Mouse (Mus musculus): ENCODE data around the gene Twnk. TPM values are rescaled to one million over a fixed set of nuclear protein-coding genes. Genes with fewer than 3 reads are reported as not detected.

The Twnk gene
- total RNA-seq, 2 experiments from 2014 or later = 32.5 to 32.8 TPM

DNA sequence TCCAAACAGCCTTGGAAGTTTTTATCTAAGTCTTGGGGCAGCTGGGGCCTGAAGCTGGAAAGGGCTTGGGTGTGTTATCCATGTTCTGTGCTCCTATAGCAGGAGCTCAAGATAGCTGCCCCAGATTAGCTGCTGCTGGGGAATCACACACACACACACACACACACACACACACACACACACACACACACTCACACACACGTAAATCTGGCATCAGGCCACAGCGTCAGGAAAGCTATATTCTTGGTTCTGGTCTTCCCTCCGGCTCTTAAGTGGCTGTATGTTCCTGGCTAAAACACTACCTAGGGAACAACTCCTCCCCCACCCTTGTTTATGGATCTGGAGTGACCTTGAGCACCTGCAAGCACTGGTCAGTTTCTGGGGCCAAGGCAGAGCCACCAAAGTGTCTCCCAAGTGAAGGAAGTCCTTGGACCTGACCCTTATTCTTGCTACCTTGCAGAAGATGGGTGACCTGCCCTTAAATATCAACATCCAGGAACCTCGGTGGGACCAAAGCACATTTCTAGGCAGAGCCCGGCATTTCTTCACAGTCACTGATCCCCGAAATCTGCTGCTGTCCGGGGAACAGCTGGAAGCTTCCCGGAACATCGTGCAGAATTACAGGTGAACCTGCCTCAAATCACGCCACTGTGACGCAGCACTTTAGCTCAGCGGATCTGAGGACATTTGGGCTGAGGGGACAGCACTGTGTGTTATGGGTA lies 43.3 kb downstream of the Twnk start:
- DNase-seq = no peak

DNA sequence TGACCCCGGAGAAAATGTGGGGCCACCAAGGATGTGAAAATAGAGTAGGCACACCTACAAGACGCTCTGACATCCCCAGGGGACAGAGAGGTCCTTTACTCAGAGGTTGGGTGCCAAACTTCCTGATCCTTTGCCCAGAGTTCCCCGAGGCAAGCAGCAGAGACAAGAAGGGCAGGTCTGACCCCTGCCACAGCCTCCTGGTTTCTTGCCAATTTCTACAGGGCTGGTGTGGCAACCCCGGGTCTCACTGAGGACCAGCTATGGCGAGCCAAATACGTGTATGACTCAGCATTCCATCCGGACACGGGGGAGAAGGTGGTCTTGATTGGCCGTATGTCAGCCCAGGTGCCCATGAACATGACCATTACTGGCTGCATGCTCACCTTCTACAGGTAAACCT lies 44.1 kb downstream of the Twnk start:
- no peak for DNase-seq

DNA sequence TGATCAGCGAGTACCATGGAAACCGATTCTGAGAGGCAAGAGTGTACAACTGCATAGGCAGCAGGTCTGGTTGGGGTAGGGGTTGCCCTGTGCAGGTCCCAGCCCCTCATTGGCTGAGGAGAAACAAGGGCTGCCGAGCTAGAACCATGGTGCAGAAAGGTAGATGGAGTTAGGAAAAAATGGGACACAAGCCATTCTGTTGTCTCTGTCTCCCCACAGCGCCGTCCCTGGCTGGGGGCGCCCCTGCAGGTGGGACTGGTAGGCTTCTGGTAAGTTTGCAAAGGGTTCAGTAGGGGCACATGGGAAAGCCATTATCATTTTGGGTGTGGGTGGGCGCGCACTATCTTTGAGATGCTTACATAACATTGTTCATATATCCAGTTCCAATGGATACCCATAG lies 48.0 kb downstream of the Twnk start:
- DNase-seq = no peak

DNA sequence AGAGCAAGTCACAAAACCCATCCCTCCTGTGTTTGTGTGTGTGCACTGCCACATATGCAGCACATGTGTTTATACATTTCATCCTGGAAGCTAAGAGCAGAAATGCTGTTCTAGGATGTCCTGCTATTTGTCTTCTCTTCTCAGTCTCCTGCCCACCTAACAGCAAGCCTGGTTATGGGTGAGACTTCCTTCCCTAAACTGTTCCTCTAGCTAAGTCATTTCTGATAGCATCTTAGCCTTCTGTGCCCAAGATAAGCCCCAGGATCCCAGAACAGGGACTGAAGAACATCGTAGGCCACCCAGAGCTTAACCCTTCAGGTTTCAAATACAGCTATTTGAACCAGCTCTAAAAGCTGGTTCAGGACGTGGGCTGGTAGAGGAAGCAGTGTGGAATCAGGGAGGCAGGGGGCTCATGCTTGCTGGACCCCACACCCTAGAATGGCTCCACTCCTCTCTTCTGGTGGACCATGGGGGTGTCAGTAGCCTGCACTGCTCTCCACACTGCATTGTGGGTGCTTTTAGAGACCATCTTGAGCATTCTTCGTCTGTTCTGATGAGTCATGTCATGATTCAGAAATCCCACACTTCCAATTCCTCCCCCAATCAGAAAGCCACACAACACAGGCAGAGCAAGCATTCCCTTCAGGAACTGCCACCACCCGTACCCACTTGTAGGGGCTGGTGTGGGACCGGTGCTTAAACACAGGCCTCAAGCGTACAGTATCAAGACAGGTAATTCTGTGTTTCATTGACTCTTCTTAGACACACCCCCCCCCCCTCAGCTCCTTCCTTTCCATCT lies 49.6 kb downstream of the Twnk start:
- DNase-seq = no peak

DNA sequence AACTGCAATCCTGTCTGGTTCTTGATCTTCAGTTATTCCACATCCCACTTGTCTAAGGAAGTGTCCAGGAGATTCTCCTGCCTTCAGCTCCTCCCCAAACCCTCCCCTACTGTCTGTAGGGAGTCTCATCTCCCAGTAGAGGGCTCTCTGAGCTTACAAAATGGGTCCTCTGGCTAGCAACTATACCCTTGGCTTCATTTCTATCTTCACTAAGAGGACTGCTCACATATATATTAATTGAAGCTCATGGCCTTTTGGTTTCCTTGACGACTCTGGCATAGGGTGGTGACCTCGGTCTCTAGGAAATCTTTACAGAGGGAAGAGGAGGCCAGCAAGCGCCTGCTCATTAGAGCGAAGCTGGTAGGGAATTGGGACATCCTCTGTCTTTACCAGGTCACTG lies 50.9 kb downstream of the Twnk start:
- DNase-seq = peak; percentile 51 to 52

DNA sequence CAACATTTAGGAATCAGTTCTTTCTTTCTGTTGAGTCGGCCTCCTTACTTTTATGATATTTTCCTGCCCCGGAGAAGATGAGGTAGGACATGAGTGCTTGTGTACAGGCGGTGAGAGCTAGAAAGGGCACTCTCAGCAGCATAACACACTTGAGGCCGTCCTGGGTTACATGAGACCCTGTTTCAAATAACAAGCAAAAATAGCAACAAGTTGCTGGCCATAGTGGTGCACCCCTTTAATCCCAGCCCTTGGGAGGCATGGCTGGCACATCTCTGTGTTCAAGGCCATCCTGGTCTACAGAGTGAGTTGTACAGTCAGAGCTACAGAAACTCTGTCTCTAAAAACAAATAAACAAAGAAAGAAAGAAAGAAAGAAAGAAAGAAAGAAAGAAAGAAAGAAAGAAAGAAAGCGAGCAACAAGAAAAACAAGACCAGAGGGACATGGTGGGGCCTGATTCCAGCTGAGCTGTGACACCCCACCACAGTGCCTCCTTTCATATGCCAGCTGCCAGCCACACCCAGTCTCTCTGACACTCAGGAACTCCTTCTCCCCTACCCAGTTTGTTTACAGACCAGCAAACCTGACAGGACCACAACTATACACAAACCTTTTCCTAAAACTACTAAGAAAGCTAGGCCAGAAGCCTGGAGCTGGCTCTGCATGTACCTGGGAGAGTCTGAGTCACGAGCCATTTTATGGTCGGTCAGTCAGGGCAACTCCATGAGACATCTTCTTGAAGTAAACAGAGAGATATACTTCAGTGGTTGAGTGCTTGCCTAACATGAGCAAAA lies 51.6 kb downstream of the Twnk start:
- DNase-seq = no peak

DNA sequence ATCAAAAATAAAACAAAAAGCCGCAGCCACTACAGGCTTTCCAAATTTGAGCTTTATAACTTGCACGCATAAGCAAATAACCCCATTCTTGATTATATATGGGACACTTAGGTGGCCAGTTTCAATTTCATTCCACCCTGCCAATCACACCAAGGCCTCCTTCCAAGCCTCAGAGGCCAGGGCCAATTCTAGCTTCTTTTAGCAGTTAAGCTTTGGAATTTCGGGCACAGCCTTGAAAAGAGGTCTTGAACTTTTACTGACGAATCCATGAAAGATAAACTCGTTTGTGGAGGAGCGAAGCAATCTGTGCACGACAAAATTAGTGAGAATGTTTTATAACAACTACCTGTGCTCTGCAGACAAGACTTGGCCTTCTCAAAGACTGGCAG lies 52.3 kb downstream of the Twnk start:
- DNase-seq = no peak

DNA sequence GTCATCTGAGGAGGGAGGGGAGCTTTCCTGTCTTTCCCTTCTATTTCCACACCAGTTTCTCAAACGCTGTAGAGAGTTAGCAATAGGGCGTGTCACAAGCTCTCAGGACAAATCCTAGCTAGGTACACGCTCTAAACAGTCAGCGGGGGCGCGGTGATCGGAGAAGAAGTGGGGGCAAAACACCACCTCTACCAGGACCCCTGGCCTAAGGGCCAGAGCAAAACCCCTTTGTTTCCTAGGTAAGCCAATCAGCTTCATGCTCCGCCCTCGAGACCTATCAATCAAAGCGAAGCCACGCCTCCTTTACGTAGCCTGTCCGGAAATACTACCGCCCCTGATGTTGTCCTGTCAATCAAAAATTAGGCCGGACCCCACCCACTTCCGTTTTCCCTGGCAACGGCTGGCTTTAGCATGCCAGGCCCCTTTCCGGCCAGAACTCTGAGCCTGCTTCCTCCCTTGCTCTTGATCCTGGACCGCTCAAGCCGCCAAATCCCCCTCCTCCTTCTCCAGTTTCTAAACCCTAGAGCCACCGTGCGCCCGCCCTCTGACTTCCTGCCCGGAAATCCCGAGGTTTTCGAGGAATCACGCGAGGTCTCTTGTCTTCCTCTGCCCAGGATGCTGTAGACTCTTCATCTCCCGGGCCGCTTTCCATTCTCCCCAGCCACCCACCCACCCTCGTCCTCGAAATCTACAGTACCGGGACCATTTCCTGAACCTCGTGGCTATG lies 52.8 kb downstream of the Twnk start:
- peak; percentile 96 to 98 for DNase-seq

DNA sequence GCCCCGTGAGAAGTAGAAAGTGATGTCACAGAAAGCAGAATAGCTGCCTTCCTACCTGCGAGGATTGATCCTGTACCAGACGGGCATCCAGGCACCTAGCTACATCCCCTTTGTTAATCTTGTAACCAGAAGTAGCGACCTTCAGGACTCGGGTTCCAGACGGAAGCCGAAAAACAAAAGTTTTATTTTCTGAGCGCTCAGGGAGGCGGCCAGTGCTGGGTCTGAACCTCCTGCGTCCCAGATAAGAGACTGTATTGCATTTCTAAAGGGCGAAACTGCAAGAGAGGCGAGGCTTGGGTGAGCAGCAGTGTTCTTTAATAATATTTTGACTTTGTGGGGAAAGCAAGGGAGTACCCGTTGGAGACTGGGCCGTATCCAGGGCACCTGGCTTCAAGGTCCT lies 53.4 kb downstream of the Twnk start:
- DNase-seq = no peak

Other genes with a start within 250 kb of the Twnk start
- not detected for gene Pax2, start 249.6 kb upstream of the Twnk start, total RNA-seq (2021)
- 10 to 100 TPM; 22.8 to 23.7 TPM for gene Slf2, start 74.5 kb upstream of the Twnk start, total RNA-seq (2021)
- gene Sema4g, start 16.6 kb upstream of the Twnk start, total RNA-seq (2021) = under 1 TPM; 0.28 to 0.50 TPM
- gene Mrpl43, start 779 bp downstream of the Twnk start, total RNA-seq (2021) = 10 to 100 TPM; 54.3 to 58.2 TPM
- 10 to 100 TPM; 55.3 to 58.9 TPM for gene Lzts2, start 8.8 kb downstream of the Twnk start, total RNA-seq (2021)
- not detected for gene Pdzd7, start 40.1 kb downstream of the Twnk start, total RNA-seq (2021)
- gene Sfxn3, start 41.8 kb downstream of the Twnk start, total RNA-seq (2021) = 1 to 10 TPM; 7.8 to 8.9 TPM
- gene Kazald1, start 69.6 kb downstream of the Twnk start, total RNA-seq (2021) = 1 to 10 TPM; 3.3 to 4.1 TPM
- not detected for gene Tlx1, start 145.0 kb downstream of the Twnk start, total RNA-seq (2021)
- gene Lbx1, start 230.1 kb downstream of the Twnk start, total RNA-seq (2021) = under 1 TPM in 1 of 2 experiments, not detected in 1; 0.18 TPM

Measured in heart, adult 18-20 months (tissue).